Mouse (Mus musculus) small intestine, adult 2 months (tissue): ENCODE data around the gene Lrriq1.

ENCODE experiments used
- CTCF ChIP-seq: fragments of 200-500 bp; IDR thresholded peaks from 2 replicates; pipeline ENCODE4 v1.5.1; 2012; ENCODE audit warnings: low read depth, mild to moderate bottlenecking, control low read depth, inconsistent platforms, low read length, moderate library complexity, mixed read lengths; ENCODE audit not compliant: insufficient replicate concordance, insufficient read length; ENCODE audit errors: extremely low read depth
- POLR2A ChIP-seq: fragments of 200-500 bp; IDR thresholded peaks from 2 replicates; pipeline ENCODE4 v1.6.1; 2012; ENCODE audit warnings: low read depth, mild to moderate bottlenecking, control low read depth, inconsistent platforms, low read length, moderate library complexity

- no peak for TF ChIP-seq CTCF
- no peak for TF ChIP-seq POLR2A
Observed at GRCm38 (mm10) chr10:103030931-103031330, 205.2 kb downstream of the Lrriq1 start.
